Mouse (Mus musculus): ENCODE measurements at regions not wholly inside any gene's neighbourhood (a gene's known extent, or its start where the extent isn't known, plus 50 kb on each side); places are given as distances from the start of the nearest gene placed in this dataset.

DNA sequence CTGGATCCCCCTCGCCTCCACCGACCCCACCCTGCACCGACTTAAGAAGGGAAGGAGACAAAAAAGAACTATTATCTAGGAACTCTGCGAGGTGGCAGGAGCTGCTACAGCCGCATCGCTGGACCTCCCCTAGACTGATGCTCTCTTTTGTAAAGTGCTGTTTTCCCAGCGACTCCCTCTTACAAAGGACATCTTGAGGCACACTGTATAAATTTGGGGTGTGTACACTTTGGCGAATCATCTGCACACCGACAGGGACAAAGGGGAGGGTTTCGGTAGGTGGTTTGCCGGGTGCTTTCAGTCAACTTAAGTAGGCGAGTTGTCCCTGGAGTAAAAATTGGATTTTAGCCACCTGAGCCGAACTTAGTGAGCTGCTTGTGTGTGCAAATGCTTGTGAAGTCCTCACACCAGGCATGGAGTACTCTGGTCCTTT lies 112.4 kb upstream of the Ubash3b start:
- no peak for ATAC-seq

DNA sequence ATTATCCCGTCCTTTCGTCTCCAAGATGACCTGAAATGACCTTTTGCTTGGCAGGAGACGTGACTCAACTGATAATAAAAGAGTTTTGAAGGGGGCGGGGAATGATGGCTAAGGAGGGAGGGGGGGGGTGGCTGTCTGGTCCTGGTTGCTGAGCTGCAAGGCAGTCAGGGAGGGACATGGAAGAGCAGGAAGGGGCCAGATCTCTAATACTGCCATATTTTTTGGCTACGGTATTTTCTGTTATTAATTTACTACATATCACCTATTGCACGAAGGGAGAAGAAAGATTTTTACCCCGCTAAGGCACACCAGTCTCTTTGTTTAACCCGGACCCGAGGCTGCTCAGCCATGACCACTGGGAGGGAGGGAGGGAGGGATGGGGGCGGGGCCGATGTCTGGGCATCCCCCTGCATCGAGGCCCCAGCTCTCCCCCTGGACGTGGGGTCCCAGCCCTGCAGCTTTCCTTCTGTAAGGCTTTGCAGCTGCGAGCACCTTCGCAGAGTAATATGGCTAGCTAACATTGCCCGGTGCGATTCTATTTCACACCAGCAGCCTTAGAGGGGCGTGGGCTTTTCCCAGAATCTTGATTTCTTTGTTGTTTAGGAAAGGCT lies 111.8 kb upstream of the Ubash3b start:
- no peak for ATAC-seq

- no peak for ATAC-seq
These were observed 111.1 kb upstream of the Ubash3b start for GRCm38 (mm10) chr9:41272596-41272995.

DNA sequence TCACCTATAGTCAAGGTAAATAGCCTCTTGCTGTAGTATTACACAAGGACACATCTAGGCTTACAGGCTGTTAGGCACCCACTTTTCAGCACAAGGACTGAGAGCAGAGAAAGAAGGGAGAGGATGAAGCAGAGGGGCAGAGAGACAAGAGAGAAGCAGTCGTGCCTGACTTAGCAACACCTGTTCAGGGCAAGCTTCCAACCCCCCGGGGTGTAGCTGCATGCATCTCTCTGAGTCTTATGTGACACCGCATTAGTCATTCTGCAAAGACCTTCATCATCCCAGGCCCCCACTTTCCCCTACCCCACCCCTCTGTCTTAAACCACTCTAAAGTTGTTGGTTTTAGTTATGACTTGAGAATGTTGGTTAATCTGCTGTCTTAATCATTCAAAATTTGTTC lies 106.6 kb upstream of the Ubash3b start:
- no peak for ATAC-seq

DNA sequence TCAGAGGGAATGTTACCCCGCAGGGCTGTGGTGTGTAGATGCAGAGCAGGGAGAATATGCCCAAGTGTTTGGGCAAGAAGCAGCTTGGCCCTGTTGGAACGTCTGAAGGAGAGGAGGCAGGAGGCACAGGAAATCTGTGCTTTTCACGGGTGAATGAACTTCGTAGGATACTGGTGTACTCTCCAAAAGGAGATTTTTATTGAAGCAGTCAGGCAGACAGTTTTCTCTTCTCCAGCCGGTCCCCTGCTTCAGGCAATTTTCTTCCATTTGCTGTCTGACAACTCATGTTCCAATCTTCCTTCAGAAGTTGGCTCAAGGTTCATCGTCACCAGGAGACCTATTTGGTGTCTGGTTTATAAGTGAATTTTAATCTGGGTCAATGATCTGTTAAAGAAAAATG lies 103.0 kb upstream of the Ubash3b start:
- ATAC-seq: no peak

- ATAC-seq: no peak
These were observed 95.7 kb upstream of the Ubash3b start for GRCm38 (mm10) chr9:41257244-41257643.

GRCm38 (mm10) chr9:41242372-41242771 lies 80.9 kb upstream of the Ubash3b start:
- ATAC-seq: no peak

- no peak for ATAC-seq
These were observed 77.6 kb upstream of the Ubash3b start for GRCm38 (mm10) chr9:41239097-41239451.

DNA sequence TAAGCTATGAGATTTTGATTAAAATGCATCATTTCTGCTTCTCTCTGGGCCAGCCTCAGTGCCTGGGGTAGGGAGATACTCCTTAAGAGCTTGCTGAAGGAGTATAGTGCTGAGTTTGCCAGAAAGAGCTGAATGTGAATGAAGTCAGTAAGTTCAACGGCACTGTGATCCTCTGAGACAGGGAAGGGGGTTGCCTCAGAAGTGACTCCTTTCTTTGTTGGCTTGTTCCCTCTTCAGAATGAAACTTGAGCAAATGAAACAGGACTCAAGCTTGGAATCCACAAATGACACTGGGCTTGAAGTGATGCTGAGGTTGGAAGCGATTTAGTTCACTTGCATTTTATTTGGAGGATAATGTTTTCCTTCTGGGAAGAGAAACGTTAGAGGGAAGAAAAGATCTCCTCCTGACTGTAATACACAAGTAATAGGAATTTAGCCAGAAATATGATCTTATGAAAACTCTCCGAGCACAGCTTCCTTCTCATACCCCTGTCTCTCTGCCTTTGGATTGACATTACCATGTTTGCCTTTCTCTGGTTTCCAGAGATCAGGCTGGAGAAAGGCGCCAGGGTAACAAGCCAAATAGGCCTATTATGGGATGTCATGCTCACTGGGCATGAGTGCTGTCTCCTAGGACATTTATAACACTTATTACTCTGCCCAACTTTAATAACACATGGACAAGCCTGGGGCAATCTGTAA lies 77.0 kb upstream of the Ubash3b start:
- ATAC-seq: no peak

GRCm38 (mm10) chr9:41237265-41237664 lies 75.8 kb upstream of the Ubash3b start:
- ATAC-seq: no peak

DNA sequence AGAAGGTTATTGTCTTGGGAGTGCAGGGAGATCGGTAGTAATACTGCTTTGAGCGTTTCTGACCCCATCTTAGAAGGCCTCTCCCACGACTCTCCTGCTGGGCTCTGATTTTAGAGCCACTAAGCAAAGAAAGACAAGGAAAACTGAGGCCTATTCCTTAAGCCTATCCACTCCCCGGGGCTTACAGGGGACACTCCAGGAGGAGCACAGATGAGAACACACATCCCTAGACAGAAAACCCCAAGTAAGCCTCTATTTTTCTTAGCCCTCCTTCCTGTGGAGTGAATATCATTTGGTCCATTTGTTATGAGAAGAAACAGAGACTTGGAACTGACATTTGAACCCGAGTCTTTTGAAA lies 67.7 kb upstream of the Ubash3b start:
- no peak for ATAC-seq

DNA sequence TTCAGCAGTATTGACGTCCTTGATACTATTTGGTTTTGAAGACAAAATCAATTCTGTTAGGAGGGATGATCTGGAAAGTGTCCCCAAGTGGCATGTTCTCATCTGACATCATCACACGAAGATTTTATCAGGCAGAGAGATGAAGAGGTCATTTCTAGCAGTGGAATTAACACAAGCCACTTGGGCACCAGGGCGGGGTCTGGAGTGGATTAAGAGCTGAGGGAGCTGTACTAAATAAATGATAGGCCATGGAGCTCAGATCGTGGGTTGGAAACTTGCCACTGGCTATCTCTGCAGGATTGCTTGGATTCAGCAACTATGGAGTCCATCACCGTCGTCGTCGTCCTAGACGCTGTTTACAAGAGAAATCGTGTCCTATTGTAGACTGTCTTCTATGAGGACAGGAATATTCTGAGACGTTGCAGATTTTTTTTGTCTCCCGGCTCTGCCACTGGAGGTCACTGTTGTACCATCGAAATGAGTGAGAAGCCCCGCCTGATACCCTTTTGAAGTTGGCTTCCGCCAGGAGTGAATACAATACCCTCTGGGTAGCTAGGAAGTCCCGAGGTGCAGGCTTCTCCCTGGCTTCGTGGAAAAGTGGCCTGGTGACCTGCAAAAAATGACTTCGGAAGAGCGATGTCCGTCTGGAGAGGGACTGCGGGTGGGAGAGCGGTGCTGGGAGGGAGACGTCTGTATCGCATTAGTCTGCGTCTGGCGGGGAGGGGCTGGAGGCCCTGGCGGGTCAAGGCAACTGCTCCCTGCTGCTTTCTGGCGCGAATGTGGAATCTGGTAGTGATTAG lies 67.1 kb upstream of the Ubash3b start:
- ATAC-seq: peak; percentile 96

- no peak for ATAC-seq
These were observed 61.9 kb upstream of the Ubash3b start for GRCm38 (mm10) chr9:41223406-41223805.

- no peak for ATAC-seq
These were observed 61.0 kb upstream of the Ubash3b start for GRCm38 (mm10) chr9:41222346-41223015.

DNA sequence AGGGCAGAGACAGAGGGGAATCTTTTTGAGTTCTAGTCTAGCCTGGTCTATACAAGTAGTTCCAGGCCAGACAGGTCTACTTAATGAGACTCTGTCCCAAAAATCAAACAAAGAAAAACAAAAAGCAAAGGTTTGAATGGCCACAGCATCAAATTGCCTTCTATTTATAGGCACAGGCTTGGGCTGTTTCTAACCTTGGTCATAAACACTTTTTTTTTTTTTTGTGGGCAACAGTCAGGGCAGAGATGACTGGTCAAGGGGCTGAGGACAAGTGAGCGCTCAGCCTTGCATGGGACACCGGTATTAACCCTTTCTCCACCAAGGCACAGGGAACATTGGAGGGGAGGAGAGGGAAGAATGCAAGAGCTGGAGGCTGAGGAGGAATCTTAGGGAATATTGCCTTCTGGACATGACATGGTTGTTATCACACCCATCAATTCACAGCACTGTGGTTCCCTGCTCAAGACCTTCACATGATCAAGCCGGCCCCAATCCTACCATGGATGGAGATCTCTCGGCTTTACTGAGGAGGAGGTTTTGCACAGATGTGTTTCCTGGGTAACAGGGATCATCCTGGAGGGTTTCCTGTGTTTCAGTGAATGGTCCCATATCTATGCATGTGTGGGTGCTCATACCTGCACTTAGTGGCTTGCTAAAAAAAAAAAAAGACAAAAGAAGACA lies 59.8 kb upstream of the Ubash3b start:
- ATAC-seq: no peak

DNA sequence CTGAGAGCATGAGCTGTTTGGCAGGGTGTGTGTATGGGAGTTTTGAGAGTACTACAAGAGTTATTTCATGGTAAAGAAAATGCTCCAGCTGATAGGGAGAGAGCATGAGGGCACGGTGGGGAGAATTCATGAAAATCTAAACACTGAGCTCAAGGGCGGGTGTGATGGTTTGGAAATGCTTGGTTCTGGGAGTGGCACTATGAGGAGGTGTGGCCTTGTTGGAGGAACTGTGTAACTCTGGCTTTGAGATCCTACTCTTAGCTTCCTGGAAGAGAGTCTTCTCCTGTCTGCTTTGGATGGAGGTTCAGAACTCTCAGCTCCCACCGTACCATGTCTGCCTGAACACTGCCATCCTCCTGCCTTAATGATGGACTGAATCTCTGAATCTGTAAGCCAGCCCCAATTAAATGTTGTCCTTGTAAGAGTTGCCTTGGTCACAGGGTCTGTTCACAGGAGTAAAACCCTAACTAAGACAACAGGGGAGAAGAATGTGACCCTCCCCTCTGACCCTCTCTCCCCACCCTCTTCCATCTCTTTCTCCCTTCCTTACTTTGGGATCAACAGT lies 58.7 kb upstream of the Ubash3b start:
- ATAC-seq: no peak

GRCm38 (mm10) chr9:41218702-41219101 lies 57.2 kb upstream of the Ubash3b start:
- ATAC-seq: no peak

DNA sequence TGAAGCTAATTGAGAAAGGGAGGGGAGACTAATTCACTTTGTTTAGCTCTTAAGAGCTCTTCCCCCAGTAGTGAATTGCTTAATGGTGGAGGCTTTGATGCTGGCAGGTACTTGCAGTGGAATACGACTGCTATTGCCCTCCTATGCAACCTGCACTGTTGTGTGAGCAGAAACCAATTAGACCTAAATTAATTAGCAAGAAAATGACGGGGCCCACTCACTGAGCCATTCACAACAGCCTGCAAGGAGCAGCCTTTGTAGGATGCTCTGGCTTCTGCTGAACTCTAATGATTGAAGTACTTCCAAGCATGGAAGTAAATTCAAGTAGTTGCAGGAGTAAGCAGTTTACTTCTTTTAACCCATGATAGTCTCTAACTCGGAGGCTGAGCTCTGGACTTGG lies 54.8 kb upstream of the Ubash3b start:
- ATAC-seq: no peak

DNA sequence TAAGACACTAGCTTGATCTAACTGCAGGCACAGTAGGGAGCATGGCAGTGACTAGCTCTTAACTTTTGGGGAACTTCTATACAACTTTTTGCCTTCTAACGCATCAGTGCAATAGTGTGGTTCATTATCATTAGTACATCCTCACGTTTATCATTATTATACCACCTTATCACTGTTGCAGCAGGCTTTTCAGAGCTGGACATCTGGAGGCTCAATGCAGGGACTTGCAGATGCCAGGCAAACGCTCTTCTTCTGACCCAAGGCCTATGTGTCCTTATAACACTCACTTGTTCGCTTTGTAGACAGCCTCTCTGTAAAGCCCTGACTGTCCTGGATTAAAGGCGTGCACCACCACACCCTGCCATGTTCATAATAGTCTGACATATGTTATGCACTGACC lies 53.5 kb upstream of the Ubash3b start:
- no peak for ATAC-seq

DNA sequence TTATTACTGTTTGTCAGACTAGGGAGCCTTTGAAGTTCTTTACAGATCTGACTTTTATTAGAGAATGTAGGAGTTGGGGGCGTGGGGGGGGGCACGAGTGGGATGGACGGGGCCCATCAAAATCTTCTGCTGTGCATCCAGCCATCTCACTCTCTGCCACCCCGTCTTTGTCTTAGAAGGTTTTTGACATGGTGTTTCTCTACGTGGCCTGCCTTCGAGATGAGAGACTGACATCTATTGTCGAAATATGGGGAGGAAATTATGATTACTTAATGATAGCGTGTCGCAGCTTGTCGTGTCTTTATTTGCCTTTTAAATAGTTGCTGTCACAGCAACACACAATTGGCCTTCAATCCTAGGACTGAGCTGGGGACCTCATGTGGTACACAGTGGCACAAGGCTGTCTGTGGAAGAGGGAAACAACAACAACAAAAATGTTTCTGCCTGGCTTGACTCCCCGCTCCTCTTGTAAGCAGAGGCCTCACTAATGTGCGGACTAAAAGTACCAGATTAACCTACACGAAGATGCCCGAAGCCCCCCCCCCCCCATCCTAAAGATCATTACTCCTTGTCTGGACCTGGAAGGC lies 51.5 kb upstream of the Ubash3b start:
- ATAC-seq: no peak

DNA sequence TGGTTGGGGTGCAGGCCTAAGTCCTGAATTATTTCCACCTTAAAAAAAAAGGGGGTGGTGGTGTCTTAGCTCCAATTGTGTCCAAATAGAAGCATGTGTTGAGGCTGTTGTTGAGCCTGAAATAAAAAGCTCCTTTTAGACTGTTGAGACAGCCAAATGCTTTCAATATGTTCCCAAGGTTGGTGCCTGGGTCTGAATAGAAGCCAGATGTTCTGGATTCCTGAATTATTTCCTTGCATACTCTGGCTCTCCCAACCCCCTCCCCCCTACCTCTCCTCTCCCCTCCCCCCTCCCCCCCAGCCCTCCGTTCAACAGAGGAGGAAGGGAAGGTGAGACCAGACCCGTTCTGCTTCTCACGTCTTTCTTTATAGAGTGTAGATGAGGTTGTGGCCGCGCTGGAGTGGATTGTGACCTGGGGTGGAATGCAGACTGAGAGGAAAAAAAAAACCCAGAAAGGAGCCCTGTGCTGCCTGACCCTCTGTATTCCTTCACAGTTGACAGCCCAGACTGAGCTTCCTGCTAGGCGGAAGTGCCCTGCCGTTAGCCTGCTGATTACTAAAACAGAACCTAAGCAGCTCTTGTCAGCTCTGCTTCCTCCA lies 50.9 kb upstream of the Ubash3b start:
- peak; percentile 59 for ATAC-seq

- no peak for ATAC-seq
These were observed 50.4 kb upstream of the Ubash3b start for GRCm38 (mm10) chr9:41211865-41212302.

Data from inflammation-experienced regulatory T-cells, adult 6 months (primary cell).